Mouse (Mus musculus) thymus, postnatal 36 days (tissue): ENCODE data around the gene Ifi203.
"Not testable (repeated sequence)": the region's sequence is repeated elsewhere in the genome, so short reads cannot be mapped to it uniquely, and the experiment has no call there.

Source experiments
- DNase-seq, 2 experiments: peaks; one replicate each; pipeline ENCODE4 v3.0.0; 2022; ENCODE audit warnings: mixed read lengths in 2 of 2

Ifi203 gene

GRCm38 (mm10) chr1:173941924-173942779 lies at the start of gene Ifi203, which contains the start of gene Mndal:
Gene Ifi203, minus strand, starts transcription at chr1:173942672.
Gene Mndal, minus strand, starts transcription at chr1:173942491.
- peak in 1 of 2 experiments; percentile 16 for DNase-seq

DNA sequence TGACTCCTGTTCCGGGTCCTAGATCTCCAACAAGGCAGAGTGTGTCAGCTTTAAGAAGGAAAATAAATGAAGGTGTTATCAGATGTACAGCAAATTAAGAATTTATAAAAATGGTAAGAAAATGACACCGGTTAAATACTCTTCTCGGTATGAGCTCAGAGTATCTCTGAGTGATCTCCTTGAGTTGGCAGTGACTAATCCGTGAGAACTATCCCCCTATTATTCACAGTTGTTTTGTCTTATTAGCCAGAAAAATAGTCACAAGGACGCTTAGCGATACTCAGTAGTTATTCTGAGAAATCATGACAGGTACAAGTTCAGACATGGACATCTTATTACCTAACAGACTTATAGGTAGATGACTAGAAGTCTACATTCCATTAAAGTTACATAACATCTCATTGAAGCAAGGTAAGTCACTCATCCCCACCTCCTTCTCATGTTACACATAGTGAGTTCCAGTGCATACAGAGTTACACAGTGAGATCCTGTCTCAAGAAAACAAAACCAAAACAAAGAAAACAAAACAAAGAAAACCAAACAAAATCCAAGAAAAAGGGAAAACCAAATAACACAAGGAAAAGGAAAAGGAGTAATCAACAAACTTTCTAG lies 40.3 kb upstream of the Ifi203 start, which contains the start of gene Ifi202b:
Gene Ifi202b (minus strand): TSS at position 51 of the 612 bp plus-strand sequence.
- not testable (repeated sequence) for DNase-seq

DNA sequence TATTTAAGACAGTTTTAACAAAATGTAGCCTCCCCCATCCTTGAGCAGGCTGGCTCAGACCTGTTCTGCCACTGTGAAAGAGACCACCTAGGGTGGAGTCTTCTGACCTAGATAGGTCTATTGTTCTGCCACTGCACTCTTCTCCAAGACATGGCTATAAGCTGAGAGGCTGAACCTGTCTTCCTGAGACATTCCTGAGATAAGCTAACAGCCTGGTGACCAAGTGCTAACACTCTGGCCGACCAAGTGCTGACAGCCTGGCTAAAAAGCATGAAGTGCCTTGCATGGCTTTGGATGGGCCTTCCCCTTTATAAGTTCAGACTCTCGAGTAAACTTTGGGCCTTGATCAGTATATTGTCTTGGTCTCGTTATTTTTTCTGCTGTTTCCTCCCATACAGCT lies 38.6 kb upstream of the Ifi203 start:
- DNase-seq: not testable (repeated sequence)

DNA sequence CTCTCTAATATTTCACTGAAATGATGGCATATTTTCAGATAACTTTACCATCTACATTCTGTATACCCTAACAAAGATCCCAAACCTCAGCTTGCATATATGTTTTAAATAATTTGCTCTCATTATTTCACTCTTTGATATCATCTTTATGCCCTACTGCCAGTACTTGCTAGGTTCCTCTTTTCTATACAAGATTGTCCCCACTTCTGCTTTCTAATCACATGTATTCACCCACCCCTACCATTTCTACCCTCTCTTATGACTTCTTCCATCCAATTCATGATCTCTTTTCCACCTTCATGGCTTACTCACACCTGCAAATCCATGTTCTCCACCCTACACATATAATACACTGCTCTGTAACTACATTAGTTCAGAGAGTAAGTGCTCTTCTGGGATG lies 35.1 kb upstream of the Ifi203 start:
- no peak for DNase-seq

DNA sequence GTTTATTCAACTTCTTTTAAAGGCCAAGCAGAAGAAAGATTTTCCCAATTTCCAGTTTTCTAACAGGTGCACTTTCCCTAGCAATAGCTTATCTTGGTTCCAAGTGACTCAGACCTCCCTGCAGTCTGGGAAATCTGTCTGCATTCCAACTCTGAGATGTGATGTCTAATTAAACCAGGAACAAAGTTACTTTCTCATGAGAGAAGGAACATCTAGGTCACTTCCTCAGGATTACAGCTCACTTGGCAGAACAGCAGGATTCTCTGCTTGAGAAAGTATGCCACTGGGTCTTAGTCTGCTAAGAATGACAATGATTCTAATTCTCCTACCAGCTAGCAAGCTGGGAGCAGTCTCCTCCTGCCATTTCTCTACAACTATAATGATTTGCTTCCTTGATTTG lies 30.6 kb upstream of the Ifi203 start:
- DNase-seq: no peak

DNA sequence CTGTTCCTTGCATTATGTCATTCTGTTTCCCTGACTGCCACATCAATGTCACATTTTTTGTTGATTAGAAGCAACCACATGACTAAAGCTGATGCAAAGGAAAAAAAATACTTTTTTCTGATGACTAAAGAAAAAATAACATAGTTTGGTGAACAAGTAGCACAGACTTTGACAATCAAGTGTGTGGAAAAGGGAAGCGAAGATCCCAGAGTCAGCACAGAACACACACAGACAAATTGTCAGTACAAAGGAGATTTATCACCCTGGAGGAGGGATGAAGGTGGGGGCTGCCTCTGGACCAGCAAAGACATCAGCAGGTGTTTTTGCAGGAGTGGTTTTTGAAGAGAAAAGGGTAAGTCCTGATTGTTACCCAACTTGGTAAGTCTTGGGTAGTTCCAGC lies 19.0 kb upstream of the Ifi203 start:
- not testable (repeated sequence) for DNase-seq

DNA sequence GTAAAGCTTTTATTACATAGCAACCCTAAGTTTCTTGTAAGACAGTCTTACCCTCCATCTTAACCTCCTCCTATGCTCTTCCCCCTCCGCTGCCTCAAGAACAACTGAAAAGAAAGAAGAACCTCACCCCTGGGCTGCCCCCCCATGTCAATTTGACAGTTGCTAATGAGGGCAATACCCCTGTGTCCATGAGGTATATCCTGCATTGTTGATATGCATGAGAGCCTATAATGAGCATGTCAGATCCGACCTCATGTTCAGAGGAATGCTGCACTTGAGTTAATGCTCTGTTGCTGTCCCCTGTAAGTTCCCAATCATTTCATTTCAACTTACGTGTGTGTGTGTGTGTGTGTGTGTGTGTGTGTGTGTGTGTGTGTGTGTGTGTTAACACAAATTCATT lies 17.5 kb upstream of the Ifi203 start:
- not testable (repeated sequence) for DNase-seq

DNA sequence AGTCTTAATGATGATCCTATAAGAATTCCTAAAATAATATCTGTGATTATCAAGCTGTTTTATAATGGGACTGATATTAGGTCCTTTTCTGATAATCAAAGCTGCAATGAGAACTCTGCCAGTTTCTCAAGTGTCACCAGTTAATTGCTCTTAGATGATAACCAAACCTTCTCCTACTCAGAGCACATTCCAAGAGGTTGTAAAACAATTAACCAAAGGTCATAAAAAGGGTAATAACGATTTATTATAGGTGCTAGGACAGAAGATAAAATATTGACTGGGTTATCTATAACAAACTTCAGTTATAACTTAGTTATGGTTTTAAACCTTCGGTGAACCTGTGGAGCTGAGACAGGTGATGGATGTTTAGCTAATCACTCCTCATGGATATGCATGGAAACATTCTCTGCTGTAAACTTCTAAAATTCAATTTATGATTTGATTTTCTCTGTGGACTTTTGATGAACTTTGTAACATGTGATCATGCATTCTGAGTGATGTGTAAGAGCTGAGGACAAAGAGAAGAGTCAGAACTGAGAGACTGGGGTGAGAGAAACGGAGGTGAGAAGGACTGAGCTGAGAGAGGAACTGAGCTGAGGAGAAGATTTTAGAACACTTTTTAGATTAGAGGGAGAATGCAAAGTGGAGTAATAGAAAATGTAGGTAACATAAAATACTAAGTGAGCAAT lies 13.5 kb upstream of the Ifi203 start:
- DNase-seq: not testable (repeated sequence)

GRCm38 (mm10) chr1:173955071-173955796 lies 12.8 kb upstream of the Ifi203 start:
- no peak for DNase-seq

DNA sequence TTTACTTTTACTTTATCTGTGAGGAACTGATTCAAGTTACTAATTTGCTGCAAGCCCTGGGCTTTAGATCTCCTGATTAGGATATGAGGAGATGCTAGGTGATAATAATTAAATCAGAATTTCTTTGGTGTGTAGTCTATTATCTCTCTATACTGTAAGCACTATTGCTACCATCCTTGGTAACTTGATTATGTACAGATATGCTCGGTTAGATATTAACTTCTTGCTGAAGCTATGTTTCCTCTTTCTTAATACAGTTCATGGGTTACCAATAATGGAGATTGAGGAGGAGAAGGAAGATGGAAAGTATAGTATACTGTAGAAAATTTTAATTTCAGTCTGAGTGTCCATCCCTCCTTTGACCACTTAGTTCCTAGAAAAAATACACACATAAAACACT lies 11.1 kb upstream of the Ifi203 start:
- no peak for DNase-seq

DNA sequence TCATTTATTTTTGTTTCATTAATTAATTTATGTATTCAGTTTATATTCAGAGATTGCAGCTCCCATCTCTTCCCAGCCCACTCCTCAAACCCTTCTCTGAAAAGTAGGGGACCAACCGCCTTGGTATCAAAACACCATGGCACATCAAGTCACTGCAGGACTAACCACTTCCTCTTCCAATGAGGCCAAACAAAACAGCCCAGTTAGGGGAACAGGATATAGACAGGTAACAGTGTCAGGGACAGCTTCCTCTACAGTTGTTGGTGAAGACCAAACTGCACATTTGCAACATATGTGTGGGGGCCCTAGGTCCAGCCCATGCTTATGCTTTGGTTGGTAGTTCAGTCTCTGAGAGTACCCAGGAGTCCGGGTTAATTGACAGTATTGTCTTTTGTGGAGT lies 6.6 kb upstream of the Ifi203 start:
- peak in 1 of 2 experiments; percentile 14 for DNase-seq

DNA sequence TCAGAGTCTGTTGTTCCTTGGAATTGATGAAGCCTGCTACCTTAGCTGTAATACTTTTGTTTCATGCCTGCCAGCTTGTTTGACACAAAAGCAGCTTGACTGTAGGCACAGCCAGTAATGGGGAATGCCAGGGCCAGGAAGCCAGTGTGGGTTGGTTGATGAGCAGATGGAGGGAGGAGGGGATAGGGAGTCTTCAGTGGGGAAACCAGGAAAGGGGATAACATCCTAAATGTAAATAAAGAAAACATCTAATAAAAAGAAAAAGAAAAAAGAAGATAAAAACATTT lies 251 bp upstream of the Ifi203 start:
- peak in 1 of 2 experiments; percentile 11 for DNase-seq

DNA sequence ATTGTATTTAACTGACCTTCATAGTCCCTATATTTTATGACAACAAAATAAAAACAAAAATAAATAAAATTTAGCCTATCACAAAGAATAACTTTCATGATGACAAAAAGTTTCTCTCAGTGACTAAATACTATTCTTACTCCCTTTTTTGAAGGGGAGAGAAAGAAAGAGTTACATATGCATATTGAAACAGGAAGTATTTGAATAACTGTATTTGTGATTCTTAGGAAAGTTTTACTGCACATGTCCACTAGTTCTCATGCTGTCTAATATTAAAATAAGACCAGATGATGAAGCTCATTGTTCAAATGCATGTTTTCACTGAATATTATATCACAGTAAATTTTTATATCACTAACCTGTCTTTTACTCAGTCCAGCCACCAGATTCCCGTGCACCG lies 950 bp downstream of the Ifi203 start:
- not testable (repeated sequence) for DNase-seq

- DNase-seq: not testable (repeated sequence)
Observed at GRCm38 (mm10) chr1:173919279-173919678, 23.2 kb downstream of the Ifi203 start.

GRCm38 (mm10) chr1:173914559-173914958 lies 27.9 kb downstream of the Ifi203 start:
- no peak for DNase-seq

DNA sequence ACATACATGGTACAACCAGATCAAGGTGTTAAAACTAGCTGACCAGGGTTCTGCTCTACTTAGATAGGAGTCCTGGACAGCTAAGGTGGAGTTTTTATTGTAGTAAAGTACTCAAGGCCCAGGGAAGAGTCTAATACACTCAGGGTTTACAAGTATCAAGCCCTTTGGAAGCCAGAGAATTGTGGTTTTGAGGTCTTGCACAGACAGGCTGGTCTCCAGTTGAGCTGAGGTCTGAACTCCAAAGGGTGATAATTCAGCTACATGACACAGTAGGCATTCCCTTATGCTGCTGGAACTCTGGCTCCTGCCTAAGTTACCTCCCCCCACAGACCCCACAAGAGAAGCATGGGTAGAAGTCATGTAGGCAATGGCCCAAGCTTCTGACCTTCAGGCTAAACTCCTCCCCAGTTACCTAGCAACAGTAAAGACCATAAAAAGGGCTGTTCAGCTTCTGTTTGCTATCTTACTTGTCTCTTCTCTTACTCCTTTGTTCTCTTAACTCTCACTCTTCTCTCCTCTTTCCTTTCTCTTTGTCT lies 29.1 kb downstream of the Ifi203 start:
- not testable (repeated sequence) for DNase-seq

GRCm38 (mm10) chr1:173912548-173913255 lies 29.8 kb downstream of the Ifi203 start, which contains the start of gene Ifi211:
Gene Ifi211, minus strand, starts transcription at chr1:173913046.
- not testable (repeated sequence) for DNase-seq

DNA sequence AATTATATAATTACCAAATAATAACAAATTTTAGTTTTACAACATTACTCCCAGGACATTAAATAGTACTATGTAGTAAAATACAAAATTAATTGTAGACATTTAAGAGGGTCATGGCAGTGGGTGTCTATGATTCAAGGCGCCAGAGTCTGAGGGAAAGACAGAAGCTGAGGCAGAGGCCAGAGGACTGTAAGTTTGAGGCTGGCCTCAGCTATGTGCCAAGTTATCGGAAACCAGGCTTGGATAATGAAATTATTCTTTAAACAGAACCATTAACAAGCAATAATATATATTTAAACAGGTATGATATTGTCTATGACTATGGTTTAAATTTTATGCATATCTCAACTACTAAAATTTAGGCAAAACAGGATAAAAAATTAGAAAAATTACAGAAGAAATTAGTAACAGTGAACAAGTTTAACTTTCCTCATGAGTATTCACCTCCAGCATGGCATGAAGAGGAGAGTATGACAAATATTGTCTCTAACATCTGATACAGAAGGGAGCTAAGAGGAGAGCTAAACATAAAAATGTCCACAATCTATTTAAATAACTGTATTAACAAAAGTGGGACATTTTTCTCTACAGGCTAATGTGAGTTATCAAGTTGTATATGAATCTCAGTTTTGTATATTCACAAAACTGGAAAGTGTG lies 30.5 kb downstream of the Ifi203 start:
- DNase-seq: no peak

DNA sequence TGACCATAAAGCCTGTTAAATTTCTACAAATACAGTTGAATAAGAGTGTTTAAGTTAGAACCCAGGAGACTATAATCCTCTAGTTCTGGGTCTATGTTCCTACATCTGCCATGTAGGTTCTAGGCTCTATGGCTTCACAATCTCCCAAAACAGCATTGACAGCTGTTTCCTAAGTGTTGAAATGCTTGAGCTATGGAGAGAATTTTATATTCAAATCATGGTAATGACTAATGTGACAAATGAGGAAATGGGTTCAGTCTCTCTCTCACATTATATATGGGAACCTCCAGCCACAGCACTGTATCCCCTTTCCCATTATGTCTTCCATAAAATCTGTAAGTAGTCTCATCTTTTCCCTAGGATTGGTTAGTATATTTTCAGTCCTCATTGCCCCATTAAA lies 34.1 kb downstream of the Ifi203 start:
- DNase-seq: not testable (repeated sequence)

DNA sequence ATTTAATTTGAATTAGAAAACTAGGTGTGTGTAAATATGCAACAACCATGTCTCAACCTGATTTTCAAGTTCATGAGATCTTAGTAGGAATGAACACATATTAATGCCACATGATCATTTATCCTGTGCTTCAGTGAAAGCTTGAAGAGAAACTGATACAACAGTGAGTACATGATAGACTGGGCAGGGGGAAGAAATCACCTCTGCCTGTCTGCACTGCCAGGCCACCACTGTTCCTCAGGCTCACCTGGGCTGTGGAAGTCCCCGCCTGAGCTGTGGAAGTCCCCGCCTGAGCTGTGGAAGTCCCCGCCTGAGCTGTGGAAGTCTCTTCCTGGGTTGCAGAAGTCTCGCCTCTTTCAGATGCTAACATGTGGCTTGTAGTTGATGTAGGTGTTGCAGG lies 36.6 kb downstream of the Ifi203 start:
- DNase-seq: not testable (repeated sequence)

GRCm38 (mm10) chr1:173889741-173890140 lies 52.7 kb downstream of the Ifi203 start:
- not testable (repeated sequence) for DNase-seq
